Mouse (Mus musculus): ENCODE results near the gene Rad23b. TPM values are rescaled to one million over a fixed set of nuclear protein-coding genes. Genes with fewer than 3 reads are reported as not detected.

Gene Rad23b
- 100 to 1,000 TPM in 1 of 2 experiments, 10 to 100 TPM in 1; 98.9 to 108 TPM for total RNA-seq (2023)

GRCm38 (mm10) chr4:55349452-55350218, at the start of gene Rad23b:
Rad23b (plus strand) TSS chr4:55350043.

Other genes with a start within 250 kb of the Rad23b start
- 100 to 1,000 TPM; 808 to 923 TPM for gene Klf4, start 182.4 kb downstream of the Rad23b start, total RNA-seq (2023)